Mouse (Mus musculus) midbrain, embryonic 12.5 days (tissue): ENCODE results near the gene C77080. TPM values are rescaled to one million over a fixed set of nuclear protein-coding genes. Genes with fewer than 3 reads are reported as not detected.

Experiments
- ATAC-seq: fragments of 200-750 bp; cut with Nextera tagmentation; 2 replicates; pipeline ENCODE4 v1.8.0; 2017; ENCODE audit warnings: low read depth, moderate TSS enrichment, moderate library complexity; ENCODE audit not compliant: low FRiP score
- H3K27ac ChIP-seq: fragments of 300-500 bp; sonication (generic); replicated peaks from 2 replicates; pipeline ENCODE4 v1.5.1; 2016; ENCODE audit warnings: mild to moderate bottlenecking
- H3K27me3 ChIP-seq: fragments of 300-500 bp; sonication (generic); 2 replicates; pipeline ENCODE4 v1.6.1; 2016; ENCODE audit warnings: mild to moderate bottlenecking
- H3K36me3 ChIP-seq: fragments of 300-500 bp; sonication (generic); 2 replicates; pipeline ENCODE4 v1.6.1; 2016
- H3K4me1 ChIP-seq: fragments of 300-500 bp; sonication (generic); 2 replicates; pipeline ENCODE4 v1.6.1; 2016
- H3K4me2 ChIP-seq: fragments of 300-500 bp; sonication (generic); replicated peaks from 2 replicates; pipeline ENCODE4 v1.6.1; 2016; ENCODE audit warnings: mild to moderate bottlenecking, moderate library complexity
- H3K4me3 ChIP-seq: fragments of 300-500 bp; sonication (generic); 2 replicates; pipeline ENCODE4 v1.5.1; 2016; ENCODE audit warnings: mild to moderate bottlenecking
- H3K9ac ChIP-seq: fragments of 300-500 bp; sonication (generic); replicated peaks from 2 replicates; pipeline ENCODE4 v1.6.1; 2016; ENCODE audit warnings: mild to moderate bottlenecking, moderate library complexity
- H3K9me3 ChIP-seq: fragments of 300-500 bp; sonication (generic); 2 replicates; pipeline ENCODE4 v1.6.1; 2016; ENCODE audit warnings: mild to moderate bottlenecking
- WGBS: fragments of 180-500 bp; shearing (Covaris S2); methylation state at CpG from one replicate; pipeline ENCODE4 v1.1.7; 2016; 5-methylcytosine and 5-hydroxymethylcytosine counted together
- polyA plus RNA-seq: library from polyadenylated mRNA; unstranded; fragments of >200 nt; fragmentation: Nextera tagmentation; extraction: Ambion mirVana; gene quantifications from 2 replicates; pipeline ENCODE4 v1.2.1, GENCODE M21; 2016

C77080 gene
- polyA plus RNA-seq, 1 experiment from 2014 or later = 6.3 TPM

DNA sequence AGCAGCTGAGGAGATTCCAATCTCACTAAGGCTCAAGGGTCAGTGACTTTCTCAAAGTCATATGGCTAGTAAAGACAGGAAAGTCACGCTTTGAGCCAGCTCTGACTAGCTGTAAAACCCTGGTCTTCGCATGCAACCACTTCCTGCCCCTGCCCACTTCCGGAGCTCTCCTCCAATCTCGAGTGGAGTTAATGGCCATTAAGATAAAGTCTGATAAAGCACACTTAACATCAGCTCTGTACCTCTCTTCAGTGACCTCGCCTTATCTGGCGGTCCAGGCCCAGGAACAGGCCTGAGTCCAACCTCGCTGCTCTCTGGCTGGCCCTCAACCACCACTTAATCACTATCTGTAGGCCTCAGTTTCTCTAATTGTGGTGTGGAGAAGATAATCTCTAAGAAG lies 26.7 kb downstream of the C77080 start:
- H3K36me3 ChIP-seq = no peaks in the 10 kb centered on the region
- no peak overlapping the region for H3K27ac ChIP-seq
- H3K9ac ChIP-seq = no peak overlapping the region
- no peak for ATAC-seq
- H3K4me2 ChIP-seq = no peak overlapping the region
- WGBS = 83% methylated on average over 7 of the region's 7 CpGs
- H3K4me1 ChIP-seq = peaks cover 34% of the 10 kb centered on the region
- no peaks in the 10 kb centered on the region for H3K9me3 ChIP-seq
- peaks cover 3% of the 10 kb centered on the region; the same call in 1 of the 2 replicates for H3K27me3 ChIP-seq
- H3K4me3 ChIP-seq = no peak overlapping the region

DNA sequence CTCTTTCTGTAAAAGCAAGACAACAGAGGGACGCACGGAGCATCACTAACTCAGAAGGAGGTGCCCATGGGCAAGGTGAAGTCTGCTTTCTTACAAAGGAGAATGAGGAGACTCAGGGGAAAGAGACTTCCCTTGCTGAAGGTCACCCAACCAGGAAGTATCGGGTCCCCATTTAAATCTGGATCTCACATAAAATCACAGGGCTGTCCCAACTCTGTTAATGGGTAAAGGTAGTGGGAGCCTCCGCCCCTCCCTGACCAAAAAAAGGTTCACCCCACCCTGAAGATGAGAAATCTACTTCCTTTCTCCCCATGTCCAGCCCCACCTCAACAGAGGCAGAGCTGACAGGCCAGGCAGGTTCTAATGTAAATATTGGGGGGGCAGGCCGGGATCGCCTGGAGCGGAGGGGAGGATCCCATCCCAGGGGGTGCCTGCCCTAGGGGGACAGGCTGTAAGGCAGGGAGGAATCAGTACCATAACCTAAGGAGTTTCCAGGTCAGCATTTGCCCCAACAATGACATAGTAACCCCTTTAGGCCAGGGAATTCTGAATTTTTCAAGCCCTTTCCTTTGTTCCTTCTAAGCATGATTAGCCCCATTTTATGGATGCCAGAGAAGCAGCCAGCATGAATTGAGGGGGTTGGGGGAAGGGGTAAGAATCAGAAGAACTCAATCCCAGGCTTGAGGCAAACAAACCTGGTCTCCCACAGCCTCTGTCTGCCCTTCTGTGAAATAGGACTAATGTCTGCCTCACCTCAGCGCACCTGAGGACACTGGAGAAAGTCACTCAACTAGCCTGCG lies 28.4 kb downstream of the C77080 start:
- Histone ChIP-seq H3K36me3 (no peaks in the 10 kb centered on the region), H3K4me2 (no peak overlapping the region), H3K4me1 (peaks cover 25% of the 10 kb centered on the region), H3K9ac (no peak overlapping the region), H3K27ac (no peak overlapping the region), H3K27me3 (peaks cover 5% of the 10 kb centered on the region; the same call in 1 of the 2 replicates), H3K4me3 (no peak overlapping the region), H3K9me3 (no peaks in the 10 kb centered on the region)
- no peak for ATAC-seq
- 69% methylated on average over 9 of the region's 9 CpGs for WGBS

DNA sequence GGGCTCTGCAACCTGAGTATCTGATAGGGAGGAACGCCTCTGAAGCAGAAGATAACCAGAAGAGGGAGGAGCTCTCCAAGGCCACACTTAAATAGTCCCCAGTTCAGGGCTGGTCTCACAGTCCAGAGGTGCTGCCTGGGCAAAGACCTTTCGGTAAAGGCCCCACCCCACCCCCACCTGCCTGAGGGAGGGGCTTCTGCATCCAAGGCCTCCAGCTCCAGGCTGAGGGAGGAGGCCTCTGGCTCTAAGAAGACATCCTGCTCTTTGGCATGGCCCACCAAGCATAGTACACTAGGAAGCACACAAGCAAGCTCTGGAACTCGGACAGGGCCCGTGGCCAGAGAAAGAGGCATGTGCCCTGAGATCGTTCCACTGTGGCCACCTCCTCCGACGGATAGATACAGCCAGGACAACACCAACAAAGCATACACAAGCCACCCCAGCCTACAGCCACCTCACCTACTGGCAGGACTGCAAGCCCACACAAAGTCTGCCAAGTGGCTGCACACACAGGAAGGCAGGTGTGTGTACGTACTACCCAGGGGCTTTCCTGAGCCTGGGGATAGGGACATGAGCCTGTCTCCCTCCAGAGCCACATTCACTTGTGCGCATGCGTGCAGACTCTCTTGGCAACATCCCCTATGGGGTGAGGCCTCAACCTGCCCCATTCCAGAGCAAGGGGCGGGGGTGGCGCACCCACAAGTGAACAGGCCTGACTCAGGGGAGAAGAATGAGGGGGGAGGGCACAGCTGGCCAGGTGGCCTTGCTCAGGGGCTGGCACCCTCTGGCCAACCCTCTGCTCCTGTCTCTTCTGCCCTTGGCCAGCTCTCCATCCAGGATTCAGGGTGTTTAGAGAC lies 29.4 kb downstream of the C77080 start:
- H3K27ac ChIP-seq = no peak overlapping the region
- H3K4me1 ChIP-seq = peaks cover 25% of the 10 kb centered on the region
- H3K36me3 ChIP-seq = no peaks in the 10 kb centered on the region
- no peak for ATAC-seq
- H3K9me3 ChIP-seq = no peaks in the 10 kb centered on the region
- no peak overlapping the region for H3K4me2 ChIP-seq
- H3K9ac ChIP-seq = 0 out of 2 replicates have a peak overlapping the region, but pooled peaks have one; percentile 15
- H3K4me3 ChIP-seq = no peak overlapping the region
- H3K27me3 ChIP-seq = peaks cover 5% of the 10 kb centered on the region; the same call in 1 of the 2 replicates
- WGBS = 69% methylated on average over 12 of the region's 12 CpGs

DNA sequence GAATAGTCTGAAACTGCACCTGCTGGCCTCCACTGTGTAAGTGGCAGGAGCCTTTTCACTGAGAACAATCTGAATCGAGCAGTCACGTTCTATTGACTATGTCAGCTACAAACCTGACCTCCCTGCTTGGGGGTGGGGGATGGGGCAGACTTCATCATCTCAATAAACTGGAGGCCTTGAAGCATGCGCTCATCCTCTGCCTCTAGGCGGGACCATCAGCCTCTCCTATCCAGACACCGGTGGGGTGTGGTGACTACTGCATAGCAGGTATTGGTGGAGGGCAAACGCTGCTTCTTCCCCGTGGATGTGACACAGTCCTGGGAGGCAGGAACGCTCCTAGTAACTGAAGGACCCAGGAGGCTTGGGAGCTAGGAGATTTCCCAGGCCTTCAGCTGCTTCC lies 30.3 kb downstream of the C77080 start:
- no peak for ATAC-seq
- Histone ChIP-seq H3K36me3 (no peaks in the 10 kb centered on the region), H3K9me3 (no peaks in the 10 kb centered on the region), H3K27me3 (peaks cover 7% of the 10 kb centered on the region), H3K4me2 (no peak overlapping the region), H3K27ac (no peak overlapping the region), H3K4me1 (peaks cover 33% of the 10 kb centered on the region), H3K4me3 (no peak overlapping the region), H3K9ac (no peak overlapping the region)
- 57% methylated on average over 8 of the region's 8 CpGs for WGBS

DNA sequence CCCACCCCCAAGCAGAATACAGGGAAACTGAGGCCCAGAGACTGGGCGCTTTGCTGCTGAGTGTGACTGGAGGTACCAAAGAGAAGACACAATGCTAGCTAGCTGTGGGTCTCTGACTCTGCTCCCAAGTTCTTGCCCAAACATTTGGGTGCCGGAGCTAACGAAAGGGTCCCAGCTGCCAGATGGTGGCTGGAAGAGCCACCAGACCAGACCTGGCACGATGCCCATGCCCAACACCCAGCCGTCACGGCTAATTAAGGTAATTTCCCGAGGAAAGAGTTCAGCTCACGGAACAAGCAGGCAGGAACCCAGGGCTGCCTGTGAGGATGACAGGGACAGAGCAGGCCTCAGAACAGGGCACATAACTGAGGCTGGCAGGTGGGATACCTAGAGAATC lies 33.2 kb downstream of the C77080 start:
- 0 out of 2 replicates have a peak, but pooled peaks cover 3% of the 10 kb centered on the region for H3K36me3 ChIP-seq
- ATAC-seq = no peak
- H3K9ac ChIP-seq = peak overlapping the region; percentile 65
- peaks cover 34% of the 10 kb centered on the region for H3K27me3 ChIP-seq
- no peaks in the 10 kb centered on the region for H3K9me3 ChIP-seq
- peak overlapping the region; percentile 56 for H3K4me2 ChIP-seq
- H3K4me3 ChIP-seq = peak overlapping the region; percentile 48
- peaks cover 51% of the 10 kb centered on the region for H3K4me1 ChIP-seq
- 33% methylated on average over 8 of the region's 8 CpGs for WGBS
- H3K27ac ChIP-seq = no peak overlapping the region

DNA sequence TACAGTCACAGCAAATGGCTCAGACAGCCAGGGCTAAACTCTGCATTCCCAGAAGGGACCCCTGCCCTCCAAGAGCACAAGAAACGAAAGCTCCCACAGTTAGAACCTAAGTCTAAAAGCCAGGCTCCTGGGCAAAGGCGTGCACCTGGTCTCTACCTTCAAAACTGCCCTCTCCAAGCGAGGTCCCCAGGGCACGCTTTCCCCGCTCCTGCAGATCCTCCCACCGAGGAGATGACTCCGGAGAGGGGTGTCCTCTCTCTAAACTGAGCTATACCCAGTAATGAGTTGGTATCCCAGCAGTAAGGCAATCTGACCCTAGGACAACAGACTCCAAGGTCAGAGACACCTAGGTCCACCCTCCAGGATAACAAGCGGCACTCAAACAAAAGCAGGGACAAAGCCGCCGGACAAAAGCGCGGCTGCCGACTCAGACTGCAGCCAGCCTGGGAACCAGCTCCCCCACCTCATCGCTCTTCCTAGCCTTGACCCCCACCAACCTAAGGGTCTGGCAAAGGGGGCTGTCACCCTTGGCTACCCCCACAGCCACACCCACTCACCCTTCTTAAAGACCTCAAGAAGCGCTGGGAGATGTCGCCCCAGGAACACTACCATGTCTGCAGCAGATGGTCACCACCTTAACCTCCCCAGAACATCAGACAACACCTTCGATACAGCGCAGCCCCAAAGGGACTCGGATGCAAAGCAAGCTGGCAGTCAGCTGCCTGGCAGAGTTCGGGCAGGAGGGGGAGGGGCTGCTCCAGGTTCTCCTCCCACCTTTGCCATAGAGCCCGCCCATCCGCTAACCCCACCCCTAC lies 33.8 kb downstream of the C77080 start:
- Histone ChIP-seq H3K4me1 (peaks cover 52% of the 10 kb centered on the region), H3K27me3 (peaks cover 40% of the 10 kb centered on the region), H3K36me3 (peaks cover 9% of the 10 kb centered on the region; the same call in 1 of the 2 replicates), H3K9ac (peak overlapping the region; percentile 65), H3K4me3 (peak overlapping the region; percentile 48), H3K9me3 (no peaks in the 10 kb centered on the region), H3K27ac (peak overlapping the region; percentile 56), H3K4me2 (peak overlapping the region; percentile 56)
- 6% methylated on average over 22 of the region's 22 CpGs for WGBS
- ATAC-seq = no peak

DNA sequence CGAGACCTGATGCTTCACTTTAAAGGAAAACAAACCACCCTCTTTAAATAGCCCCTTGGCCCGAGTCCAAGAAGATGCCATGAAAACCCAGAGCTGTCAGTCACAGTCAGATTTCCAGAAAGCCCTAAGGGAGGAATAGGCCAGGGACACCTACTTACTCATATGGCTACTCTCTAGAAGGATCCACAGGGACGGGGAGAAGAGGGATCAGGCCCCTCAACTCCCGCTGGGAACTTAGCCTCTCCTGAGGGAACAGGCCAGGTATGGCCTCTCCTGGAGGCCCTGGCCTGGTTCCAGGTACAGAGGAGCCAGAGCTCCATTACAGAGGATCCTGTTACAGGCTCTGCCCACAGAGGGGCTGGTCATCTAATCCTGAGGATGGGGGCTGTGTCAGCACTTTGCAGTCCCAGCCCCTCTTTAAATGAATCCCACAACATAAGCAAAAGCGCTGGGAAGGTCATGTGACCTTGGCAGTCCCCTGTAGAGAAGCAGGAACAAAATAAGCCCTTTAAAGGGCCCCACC lies 34.7 kb downstream of the C77080 start:
- Histone ChIP-seq H3K4me2 (peak overlapping the region; percentile 56), H3K4me3 (peak overlapping the region; percentile 48), H3K27ac (peak overlapping the region; percentile 56; the same call in 1 of the 2 replicates), H3K36me3 (peaks cover 16% of the 10 kb centered on the region; the same call in 1 of the 2 replicates), H3K4me1 (peaks cover 47% of the 10 kb centered on the region), H3K9me3 (no peaks in the 10 kb centered on the region), H3K27me3 (peaks cover 46% of the 10 kb centered on the region), H3K9ac (peak overlapping the region; percentile 65)
- no peak for ATAC-seq
- WGBS = 31% methylated on average over 5 of the region's 5 CpGs

DNA sequence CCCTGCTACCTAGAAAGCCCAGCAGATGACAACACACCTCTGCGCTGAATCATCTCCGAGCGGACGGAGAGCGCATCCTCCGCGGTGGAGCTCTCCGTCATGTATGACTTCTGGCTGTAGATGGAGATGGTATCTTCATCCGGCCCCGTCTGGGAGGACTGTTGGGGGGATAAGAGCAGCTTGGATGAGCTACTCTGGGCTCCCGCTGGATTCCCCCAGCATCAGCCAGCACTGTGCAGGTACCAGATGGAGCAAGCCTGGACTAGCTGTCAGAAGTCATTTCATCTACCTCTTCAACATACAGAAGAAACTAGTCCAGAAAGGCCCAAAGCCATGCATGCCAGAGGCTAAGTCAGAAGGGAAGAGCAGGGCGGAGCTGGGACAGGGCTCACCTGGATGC lies 35.9 kb downstream of the C77080 start:
- peaks cover 46% of the 10 kb centered on the region for H3K27me3 ChIP-seq

DNA sequence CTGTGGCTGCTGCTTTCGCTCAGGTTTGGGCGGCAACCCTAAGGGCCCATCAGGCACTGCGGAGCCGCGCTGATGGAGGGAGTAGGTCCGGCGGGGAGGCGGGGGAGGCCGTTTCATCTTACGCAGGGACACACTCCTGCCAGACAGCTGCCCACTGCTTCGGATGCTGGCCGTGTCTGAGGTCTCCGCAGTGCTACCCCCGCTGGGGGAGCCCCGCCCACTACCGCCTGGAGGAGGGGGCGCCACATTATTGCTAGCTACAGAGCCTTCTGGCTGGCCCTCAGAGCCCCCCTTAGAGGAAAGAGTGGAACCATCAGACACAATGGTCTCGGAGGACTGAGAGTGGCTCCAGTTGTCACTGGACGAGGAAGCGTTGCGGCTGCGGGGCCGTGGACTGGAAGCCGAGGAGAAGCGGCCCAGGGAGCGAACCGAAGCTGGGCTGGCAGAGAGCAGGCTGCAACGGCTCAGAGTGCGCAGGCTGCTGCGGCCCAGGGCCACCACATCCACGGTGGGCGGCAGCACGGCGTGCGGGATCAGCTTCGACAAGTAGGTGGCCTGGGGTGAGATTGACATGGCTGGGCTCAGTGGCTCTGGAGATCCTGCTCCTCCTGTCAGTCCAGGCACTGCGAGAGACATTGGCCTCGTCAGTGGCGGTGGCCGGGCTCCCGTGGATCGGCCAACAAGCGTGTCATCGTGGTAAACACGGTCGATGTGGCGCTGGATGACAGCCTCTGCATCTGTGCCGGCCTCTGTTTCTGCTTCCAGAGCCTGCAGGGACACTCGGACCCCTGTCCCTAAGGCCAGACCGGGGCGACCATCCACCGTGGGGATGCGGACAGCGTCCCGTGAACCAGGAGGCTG lies 37.6 kb downstream of the C77080 start:
- H3K4me3 ChIP-seq = peak overlapping the region; percentile 28
- peaks cover 43% of the 10 kb centered on the region for H3K4me1 ChIP-seq
- peak overlapping the region; percentile 70 for H3K27ac ChIP-seq
- 19% methylated on average over 55 of the region's 55 CpGs for WGBS
- H3K9me3 ChIP-seq = no peaks in the 10 kb centered on the region
- peak; percentile 61 for ATAC-seq
- peaks cover 43% of the 10 kb centered on the region for H3K36me3 ChIP-seq
- H3K4me2 ChIP-seq = peak overlapping the region; percentile 57
- peaks cover 41% of the 10 kb centered on the region for H3K27me3 ChIP-seq
- peak overlapping the region; percentile 55 for H3K9ac ChIP-seq

More for the DNA sequence above, 35.9 kb downstream of the C77080 start:
- H3K27ac ChIP-seq = no peak overlapping the region
- WGBS = 95% methylated on average over 12 of the region's 12 CpGs
- H3K4me3 ChIP-seq = no peak overlapping the region
- H3K9me3 ChIP-seq = no peaks in the 10 kb centered on the region
- peaks cover 28% of the 10 kb centered on the region for H3K36me3 ChIP-seq
- peaks cover 43% of the 10 kb centered on the region for H3K4me1 ChIP-seq
- ATAC-seq = no peak
- no peak overlapping the region for H3K9ac ChIP-seq
- 0 out of 2 replicates have a peak overlapping the region, but pooled peaks have one; percentile 56 for H3K4me2 ChIP-seq

DNA sequence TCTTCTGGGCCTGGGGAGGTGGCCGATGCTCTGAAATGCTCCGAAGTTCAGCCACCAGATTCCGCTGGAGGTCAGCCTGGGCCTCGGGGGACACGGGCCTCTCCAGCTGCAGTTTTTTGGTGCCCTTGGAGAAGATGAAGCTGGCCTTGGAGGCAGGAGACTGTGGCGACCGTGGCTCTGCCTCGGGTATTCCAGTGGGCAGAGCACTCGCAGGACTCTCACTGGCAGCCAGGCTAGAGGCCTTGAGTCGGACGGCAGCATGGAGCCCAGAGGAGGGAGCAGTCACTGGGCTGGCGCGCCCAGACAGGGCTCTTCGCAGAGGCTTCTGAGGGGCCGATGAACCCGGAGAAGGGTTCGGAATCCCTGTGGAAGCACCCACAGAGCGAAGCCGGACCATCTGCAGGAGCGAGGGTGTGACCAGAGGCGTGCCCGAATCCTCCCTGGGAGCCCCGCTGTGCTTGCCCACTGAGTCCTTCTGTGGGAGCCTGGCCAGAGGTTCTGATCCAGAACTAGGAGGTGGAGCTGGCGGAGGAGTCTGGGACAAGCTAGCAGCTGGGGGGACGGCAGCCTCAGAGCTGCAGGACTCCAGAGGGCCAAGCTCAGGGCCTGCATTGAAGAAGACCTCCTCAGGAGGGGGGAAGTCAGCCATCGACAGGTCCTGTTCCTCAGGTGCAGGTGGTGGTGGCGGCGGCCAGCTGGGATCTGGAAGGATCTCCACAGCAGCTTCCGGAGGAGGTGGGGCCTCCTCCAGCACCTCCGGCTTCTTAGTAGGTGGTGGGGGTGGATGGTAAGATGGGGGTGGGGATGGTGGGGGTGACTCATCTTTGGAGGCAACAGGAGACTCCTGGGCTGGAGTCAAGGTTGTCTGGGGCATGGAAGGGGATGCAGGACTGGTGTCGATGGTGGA lies 38.9 kb downstream of the C77080 start:
- peaks cover 32% of the 10 kb centered on the region for H3K4me1 ChIP-seq
- WGBS = 67% methylated on average over 31 of the region's 31 CpGs
- peaks cover 41% of the 10 kb centered on the region for H3K27me3 ChIP-seq
- H3K27ac ChIP-seq = no peak overlapping the region
- H3K4me2 ChIP-seq = no peak overlapping the region
- H3K36me3 ChIP-seq = peaks cover 57% of the 10 kb centered on the region
- H3K9ac ChIP-seq = 0 out of 2 replicates have a peak overlapping the region, but pooled peaks have one; percentile 15
- ATAC-seq = no peak
- H3K4me3 ChIP-seq = no peak overlapping the region
- no peaks in the 10 kb centered on the region for H3K9me3 ChIP-seq
